Mouse (Mus musculus) frontal cortex, postnatal 14 days (tissue): Measurements from ENCODE around the gene Dcaf6.

Source experiments
- DNase-seq, 2 experiments: peaks; one replicate each; pipeline ENCODE4 v3.0.0; 2022; ENCODE audit warnings: low spot score in 2 of 2

Gene Dcaf6

DNA sequence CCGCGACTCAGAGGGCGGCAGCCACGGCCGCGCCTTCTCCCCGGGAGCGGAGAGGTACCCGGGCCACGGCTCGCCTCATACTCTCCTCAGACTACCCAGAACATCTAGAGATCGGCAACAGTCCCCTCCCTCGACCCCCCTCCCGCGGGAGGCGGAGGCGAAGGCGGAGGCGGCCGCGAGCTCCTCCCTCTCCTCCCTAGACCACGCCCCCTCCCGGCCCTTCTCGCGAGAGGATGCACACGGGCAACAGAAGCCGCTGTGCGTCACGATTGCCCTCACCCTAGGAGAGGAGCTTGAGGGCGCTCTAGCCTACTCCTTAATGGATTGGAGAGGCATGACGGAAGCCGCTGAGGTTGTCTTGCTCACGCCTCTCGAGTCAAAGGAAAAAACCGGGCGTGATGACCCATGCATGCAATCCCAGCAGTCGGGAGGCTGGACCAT lies at the start of gene Dcaf6, which contains the start of gene Mpc2:
Gene Dcaf6 (minus strand): TSS at position 116 of the 441 bp plus-strand sequence.
Gene Mpc2 (plus strand): TSS at position 278 of the 441 bp plus-strand sequence.
- peak; percentile 99 to 100 for DNase-seq

DNA sequence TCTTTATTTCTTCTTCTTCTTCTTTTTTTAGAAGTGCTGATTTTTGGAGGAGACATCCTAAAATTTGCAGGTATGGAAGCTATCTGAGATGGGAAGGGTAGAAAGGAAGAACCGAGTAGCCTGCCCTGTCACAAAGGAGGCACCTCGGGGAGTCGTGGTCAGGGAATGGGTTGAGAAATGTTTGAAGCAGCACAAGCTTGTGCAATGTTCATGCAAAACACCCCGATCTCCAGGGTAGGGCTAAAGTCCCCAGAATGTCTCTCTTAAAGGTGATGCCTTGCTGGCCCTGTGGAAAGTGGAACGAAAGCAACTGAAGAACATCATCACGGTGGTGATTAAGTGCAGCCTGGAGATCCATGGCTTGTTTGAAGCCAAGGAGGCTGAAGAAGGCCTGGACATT lies 46.0 kb upstream of the Dcaf6 start:
- DNase-seq: no peak

DNA sequence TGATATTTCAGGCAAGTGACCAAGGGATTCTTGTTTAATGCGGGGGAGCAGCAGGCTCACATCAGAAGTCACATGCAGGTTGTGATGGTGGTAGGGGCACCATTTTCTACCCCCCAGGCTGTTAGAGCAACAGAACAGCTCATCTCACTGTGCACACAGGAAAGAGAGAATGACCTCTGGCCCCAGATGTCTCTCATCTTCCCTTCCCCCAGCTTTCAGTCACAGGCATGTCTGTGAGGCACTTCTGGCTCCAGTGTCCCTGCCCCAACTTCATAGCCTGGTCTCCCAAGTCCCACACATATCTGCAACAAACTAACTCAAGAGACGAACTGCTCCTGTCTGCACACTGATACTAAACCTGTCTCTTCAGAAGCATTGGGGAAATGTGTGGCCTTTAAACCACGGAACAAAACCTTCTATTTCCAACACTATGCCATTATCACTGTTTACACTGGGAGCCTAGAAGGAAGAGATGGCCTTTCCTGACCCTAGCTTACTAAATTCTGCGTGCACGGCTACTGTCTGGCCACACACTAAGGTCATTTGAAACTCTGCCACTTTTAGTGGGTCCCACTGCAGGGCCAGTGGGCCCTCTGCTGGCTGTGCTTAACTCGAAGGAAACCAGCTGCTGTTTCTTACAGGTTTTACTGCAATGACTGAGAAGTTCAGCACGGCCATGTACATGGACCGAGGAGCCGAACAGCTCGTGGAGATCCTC lies 43.2 kb upstream of the Dcaf6 start:
- DNase-seq: no peak

DNA sequence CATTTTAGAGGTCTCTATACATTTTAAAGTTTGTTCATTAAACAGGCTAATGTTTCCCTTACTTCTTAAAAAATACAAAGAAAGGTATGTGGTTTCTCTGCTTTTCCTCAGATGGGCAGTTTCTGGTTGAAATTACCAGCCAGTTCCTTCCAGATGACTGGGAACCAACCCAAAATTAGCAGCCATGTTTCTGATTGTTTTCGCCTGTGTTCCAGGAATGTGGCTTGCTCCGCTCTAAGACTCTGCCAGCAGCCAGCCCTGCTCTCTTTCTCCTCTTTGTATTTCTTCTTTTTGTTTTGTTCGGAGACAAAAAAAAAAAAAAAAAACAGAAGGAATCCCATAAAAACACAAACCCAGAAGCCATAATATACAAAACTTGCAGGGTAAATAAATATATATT lies 38.6 kb upstream of the Dcaf6 start:
- DNase-seq: no peak

DNA sequence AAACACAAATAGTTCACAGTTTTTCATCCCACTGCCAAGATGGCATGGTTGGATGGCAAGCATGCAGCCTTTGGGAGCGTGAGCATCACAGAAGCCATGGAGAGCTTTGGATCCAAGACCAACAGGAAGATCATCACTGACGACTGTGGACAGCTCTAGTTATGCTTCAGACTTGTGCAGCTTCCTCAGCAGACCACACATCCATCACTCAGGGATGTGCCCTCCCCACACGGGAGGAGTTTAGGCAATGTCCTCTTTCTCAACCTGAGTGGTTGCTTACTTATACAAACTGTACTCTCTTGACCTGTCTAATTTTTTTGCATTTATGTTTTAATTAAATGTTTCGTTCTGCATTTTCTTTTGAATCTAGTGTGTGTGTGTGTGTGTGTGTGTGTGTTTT lies 28.9 kb upstream of the Dcaf6 start:
- DNase-seq: no peak

DNA sequence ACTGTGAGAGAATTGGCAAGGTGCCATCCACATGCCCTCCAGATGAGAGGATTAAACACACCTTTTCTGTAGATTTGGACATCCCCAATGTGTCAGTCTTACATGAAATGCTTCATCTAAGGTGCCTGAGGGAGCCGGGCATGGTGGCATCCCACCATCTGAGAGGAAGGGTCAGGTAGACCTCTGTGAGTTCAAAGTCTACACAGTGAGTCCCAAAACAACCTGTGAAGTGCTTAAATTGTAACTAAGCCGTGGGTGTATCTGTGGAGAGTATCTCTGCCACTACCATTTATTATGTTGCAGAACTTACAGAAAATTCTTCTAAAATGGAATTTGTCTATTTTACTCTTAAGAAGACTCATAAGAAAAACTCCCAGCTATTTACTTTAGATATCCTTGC lies 25.8 kb upstream of the Dcaf6 start:
- DNase-seq: no peak

DNA sequence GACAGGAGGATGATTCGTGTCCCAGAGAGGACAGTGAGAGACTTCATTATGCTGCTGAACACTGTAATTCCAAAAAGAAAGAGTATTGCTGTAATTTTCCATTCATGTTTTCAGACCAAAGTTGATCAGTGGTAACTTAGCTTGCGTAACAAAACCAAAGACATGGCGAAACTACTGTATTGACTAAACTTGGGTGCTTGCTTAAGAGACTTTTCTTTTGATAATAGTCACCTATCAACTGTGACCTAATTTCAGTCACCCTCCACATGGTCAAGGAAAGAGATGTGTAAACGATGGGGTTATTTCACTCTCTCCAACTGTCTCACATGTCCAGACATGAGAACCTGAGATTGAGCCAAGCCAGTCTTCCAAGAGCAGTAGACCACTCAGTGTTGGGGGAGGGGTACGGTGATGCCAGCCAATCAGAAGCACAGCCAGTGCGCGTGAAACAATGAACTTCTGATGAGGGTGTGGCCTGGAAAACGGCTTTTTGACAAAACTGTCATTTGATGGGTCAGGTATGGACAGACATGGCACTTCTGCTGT lies 24.5 kb upstream of the Dcaf6 start, which contains the start of gene Adcy10:
Gene Adcy10 (plus strand): TSS at position 496 of the 546 bp plus-strand sequence.
- DNase-seq: no peak

DNA sequence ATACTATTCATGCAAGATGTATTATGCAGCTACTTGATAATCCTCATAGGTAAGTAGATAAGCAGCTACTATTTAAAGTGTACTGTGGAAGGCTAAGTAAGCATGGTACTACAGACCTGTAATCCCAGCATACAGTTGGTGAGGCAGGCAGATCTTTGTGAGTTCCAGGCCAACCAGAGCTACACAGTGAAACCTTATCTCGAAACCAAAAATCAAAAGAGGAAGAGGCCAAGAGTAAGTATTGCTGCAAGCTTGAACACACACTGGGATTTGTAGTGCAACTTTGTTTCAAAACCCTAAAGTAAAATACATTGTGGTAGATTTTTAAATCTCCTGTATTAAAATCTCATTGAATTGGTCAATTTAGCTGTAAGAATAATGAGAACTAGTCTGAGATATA lies 11.2 kb upstream of the Dcaf6 start:
- no peak for DNase-seq

DNA sequence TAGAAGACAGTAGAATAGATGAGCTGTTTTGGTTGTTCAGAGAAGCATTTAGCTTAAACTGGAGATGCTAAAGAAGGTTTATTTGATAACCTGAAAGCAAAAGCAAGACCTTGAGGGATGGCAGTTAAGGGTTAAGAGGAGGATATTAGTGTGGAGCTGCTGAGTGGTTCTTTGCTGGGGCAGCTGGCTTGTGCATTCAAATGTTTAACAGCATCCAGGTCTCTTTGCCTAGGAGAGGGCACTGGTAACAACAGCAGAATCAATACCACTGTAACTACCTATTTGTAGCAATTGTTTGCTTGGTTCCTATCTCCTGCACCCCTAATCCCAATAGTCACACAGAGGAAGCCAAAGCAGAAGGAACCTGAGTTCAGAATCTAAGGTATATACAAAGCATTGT lies 9.4 kb upstream of the Dcaf6 start:
- DNase-seq: no peak

DNA sequence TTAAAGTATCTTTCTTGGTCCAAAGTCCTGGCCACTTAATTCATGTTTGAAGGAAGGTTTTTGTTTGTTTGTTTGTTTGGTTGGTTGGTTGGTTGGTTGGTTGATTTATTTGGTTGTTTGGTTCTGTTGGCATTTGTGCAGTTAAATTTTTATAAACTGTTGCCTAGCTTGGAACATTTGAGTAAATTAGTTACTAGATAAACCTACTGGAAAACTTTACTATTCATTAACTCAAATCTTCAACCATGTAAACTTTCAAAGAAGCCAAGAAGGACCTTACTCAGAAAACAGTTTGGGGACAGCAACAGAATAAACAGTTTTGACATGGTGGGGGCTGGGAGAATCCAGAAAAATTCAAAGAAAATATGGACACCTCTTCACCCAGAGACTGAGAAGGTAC lies 8.7 kb upstream of the Dcaf6 start:
- DNase-seq: no peak

DNA sequence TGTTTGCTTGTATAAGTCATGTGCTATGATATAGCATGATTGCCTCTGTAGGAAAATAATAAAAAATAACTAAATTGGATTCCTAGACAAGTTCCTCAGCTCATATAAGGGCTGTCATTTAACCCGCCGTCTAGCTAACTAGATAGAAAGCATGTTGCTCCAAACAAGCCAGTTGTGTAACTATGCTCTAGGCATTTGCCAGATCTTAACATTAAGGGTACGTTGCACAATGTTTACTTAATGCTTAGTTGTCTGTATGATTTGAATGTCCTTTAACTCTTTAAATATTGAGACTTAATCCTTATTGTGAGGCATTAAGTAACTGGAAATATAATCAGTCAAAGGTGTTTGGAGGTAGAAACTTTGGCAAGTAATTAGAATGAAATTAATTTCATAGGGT lies 4.3 kb upstream of the Dcaf6 start:
- DNase-seq: no peak

DNA sequence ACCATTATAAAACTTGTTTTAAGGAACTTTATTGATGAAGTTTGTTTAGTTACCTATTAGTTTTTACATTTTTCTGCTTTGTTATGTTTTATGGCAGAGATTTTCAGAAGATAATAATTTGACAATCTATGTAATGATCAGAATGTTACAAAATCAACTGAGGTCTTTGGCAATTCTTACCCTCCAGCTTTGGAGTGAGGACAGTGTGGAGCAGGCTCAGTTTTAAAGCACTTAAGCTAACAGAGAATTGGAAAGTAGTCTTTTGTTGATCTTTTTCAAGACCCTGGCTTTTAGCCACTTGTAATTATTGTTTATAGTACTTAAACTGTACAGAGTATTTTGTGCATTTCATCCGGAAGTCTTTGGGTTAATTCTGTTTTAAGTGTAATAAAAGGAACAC lies 2.6 kb upstream of the Dcaf6 start:
- no peak for DNase-seq

DNA sequence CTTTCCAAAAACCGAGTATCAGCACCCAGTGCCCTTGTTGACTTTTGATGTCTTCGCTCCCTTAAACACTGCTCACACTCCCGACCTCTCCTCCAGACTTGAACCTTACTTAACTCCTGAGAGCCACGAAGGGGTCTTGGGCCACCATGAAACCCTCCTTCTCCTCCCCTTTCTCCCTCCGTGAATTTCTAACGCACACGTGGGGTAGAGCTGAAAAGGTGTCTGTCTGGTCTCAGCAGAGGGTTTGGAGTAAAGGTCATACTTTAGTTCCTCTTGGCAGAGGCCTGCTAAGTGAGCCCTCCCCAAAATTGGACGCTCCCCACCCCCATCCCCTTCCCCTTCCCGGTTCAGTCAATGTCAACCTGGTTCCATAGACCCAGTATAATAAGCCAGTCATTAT lies 1.4 kb upstream of the Dcaf6 start:
- DNase-seq: no peak

DNA sequence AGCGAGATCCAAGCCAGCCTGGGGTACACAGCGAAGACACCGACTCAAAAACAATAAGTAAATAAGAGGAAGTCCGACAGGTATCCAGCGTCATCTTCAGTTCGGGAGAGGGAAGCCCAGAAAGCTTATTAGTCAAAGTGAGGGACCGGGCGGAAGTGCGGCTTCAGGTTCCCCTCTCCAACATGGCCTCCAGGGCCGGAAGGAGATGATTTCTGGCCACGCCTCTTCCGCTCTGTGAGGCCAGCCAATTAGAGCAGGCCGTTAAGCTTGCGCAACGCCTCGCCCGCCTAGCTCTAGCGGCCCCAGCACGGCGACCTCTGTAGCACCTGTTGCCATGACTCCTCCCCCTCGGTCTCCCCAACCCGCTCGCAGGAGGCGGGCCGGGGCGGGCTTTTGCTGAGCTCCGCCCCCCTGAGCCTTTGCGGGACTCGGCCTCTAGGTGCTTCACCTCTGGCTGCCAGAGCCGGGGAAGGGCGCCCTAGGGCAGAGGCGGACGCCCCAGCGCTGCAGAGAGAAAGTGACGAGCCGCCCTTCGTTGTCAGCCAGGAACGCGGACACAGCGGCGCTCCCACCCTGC lies 614 bp upstream of the Dcaf6 start:
- peak; percentile 98 to 99 for DNase-seq

DNA sequence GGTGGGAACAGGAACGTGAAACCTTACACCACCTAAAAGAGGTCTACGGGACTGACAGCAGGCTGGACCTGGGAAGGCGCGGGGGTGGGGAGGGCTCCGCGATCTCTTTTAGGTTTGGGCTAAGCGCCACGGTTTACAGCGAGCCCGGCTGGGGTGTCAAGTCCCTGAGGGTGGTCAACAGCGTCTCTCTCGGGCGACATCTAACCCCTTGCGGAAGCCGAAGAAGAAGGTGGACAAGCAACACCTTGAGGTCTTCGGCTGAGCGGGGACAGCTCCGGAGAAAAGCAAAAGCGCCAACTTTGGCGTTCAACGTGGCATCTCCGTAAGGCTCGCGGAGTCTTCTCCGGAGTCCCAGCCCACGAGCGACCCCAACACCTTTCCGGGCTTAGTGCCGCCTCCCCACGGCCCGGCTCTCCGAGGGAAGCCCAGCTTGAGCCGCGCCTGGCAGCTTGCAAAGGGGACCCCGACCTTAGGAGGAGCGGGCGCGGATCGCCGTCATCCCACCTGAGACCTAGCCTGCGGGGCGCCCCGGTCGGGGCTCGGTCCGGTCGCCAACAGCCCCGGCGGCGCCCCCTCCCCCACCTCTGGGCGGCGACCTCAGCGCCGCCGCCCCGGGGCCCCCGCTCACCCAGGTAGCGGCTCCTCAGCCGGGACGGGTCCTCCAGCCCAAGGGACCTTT lies 633 bp downstream of the Dcaf6 start:
- peak; percentile 36 to 39 for DNase-seq

DNA sequence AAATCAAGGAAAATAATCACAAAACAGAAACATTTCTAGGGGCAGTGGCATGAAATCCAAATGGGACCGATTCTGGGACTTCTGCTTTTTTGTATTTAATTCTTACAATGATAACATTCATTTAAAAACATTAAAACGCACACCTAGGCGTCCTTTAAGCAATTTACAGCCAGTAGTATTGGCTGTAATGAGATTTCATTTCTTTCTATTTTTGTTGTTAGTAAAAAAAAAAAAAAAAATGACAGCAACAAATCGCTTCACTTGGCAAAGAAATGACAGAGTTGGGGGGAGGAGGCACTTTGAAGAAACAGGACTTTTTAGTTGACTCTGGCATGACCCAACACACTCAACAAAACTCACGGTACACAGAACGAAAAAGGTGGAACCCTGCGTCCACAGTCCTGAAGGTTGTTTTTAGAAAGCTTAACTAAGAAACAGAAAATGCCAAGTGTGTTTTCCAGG lies 1.2 kb downstream of the Dcaf6 start:
- DNase-seq: no peak

DNA sequence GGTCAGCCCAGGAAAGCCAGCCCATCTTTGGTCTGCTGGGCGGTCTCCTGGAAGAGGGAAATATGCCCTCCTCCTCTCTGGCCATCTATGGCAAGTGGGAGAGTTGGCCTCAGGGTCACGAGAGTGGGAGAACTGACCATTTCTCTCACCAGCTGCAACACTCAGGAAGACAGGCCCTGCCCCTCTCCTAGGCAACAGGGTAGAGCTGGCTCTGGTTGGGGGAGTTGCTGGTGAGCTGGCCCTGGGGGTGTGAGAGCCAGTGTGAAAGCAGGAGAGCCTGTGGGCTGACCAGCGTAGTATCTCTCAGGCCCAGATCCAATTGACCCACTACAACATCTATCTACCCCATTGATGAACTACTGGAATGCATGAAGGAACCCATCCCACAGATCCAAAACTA lies 18.6 kb downstream of the Dcaf6 start:
- no peak for DNase-seq

DNA sequence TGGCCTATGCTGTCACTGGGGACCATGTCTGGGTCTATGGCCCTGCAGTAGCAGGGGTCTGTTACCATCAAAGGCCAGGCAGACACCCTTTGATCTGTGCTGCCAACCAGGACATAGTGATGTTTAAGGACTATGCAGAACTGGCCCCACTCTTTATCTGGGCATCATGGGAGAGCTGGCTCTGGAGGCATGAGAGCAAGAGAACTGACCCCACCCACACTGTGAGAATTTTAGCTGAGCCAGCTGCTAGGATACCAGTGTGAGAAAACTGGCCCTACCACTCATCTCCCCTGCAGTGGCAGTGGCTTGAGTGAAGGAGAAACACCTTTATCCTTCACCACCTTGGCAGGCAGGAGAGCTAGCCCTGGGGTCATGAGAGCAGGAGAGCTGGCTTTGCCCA lies 19.1 kb downstream of the Dcaf6 start:
- no peak for DNase-seq

DNA sequence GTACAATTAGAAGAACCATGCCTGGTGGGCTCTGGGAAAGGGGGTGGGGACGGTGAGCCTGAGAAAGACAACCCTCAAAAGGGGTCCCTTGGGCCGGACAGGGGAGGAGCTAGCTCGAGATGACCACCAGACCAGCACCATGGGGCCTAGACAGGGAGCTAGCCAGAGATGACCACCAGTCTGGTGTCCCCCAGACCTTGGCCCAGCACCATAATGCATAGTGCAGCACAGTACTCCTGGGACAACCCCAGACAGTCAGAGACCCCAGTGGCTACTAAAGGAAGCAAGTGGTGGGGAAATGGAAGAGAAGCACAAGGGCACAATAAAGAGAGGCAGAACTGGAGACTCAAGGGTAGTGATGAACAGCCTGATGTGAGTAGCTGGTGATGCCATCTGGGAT lies 19.5 kb downstream of the Dcaf6 start:
- no peak for DNase-seq

DNA sequence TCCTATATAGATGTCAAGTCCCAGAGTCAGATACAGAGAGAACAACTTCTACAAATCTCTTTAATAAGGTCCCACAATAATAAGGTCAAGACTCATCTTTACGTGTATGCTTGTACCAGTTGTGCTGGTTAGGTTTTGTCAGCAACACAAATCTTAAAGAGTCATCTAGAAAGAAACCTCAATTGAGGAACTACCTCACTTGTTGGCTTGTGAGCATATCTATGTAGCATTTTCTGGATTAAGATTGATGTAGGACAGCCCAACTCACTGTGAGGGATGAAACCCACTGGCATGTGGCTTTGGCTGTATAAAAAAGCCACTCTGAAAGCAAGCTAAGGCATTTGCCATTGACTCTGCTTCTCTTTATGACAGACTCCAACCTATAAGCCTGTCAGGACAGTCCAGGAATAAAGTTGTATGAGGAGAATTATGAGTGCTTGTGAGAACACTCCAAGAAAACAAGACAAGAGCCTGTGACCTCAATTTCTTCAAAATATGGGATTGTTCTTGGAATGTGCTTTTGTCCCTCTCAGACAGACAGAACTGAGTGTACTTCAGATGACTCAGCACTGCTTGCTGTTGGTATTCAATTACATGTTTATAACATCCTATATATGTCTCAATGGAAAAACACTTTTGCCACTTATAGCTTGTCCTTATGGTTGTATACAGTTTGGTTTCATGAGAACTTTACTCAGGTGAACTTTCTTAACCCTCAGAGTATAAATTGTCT lies 21.8 kb downstream of the Dcaf6 start:
- DNase-seq: no peak

DNA sequence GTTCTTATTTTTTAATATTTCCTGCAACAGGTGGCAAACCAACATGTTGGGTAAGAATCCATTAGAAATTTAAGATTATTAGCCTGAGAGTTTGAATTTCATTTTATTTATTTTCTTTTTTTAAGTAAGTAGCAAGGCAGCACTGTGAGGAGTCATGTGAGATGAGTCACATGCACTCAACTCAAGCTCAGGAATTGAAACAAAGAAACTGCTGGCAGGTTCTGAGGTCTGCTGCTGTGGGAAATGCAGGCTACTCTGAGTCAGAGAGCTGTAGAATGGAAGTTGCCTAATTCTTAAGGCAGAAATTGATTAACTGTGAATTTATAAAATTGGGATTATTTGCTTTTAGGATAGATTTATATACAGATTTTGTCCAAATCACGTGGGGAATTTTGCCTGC lies 27.4 kb downstream of the Dcaf6 start:
- DNase-seq: no peak

DNA sequence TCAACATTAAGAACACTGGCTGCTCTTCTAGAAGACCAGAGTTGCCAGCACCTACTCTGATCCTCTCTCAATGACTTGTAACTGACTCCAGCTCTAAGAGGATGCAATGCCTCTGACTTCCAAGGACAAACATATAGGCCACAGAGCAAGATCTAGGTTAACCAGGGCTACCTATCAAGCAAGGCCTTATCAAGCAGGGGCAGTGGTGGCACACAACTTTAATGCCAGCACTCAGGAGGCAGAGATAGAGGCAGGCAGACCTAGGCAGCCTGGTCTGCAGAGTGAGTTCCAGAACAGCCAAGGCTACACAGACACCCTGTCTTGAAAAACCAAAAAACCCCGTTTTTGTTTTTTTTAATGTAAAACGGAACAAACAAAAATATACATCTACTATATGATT lies 34.0 kb downstream of the Dcaf6 start:
- DNase-seq: no peak
